Mouse (Mus musculus): ENCODE results near the gene Togaram2. TPM values are rescaled to one million over a fixed set of nuclear protein-coding genes. Genes with fewer than 3 reads are reported as not detected.

Gene Togaram2
- total RNA-seq, 2 experiments from 2014 or later = 2.3 to 6.4 TPM

DNA sequence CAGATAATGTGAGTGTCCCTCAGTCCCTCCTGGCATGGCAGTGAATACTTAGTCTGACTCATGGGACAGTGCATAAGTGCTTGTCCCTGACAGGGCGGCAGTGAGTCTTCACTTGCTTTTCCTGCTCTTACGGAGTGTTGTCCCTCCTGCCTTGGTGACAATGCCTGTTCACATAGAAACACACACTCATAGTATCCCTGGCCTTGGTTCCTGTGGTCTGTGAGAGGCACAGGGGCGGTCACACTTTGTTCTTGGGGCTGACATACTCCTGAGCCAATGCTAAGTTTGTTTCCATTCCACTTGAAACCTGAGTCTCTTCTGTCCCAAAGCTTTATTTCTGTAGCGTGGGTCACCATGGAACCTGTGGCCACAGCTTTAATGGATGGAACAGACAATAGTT, 9.3 kb downstream of the Togaram2 start:
- no peak for DNase-seq

DNA sequence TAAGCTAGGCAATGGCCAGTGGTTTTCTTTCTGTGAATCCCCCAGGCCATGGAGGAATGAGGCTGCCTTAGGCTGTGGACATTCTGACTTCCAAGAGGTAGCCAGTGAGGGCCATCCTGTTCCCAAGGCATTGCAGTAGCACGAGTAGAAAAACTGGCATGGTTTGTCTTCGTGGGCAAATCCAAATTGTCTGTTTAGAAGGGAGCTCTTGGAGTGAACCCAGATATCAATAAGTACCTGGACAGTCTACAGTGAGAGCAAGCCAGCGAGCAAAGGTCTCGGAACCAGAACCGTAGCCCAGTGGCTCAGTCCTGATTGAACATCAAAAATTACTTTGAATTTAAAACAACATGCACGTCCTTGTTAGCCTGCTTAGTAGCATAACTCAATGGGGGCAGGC, 10.2 kb downstream of the Togaram2 start:
- DNase-seq = no peak

GRCm38 (mm10) chr17:71684103-71684608, 11.1 kb downstream of the Togaram2 start:
- no peak for DNase-seq

GRCm38 (mm10) chr17:71687436-71687835, 14.4 kb downstream of the Togaram2 start:
- DNase-seq = no peak

- DNase-seq = no peak
These were observed 16.8 kb downstream of the Togaram2 start for GRCm38 (mm10) chr17:71689903-71690302.

DNA sequence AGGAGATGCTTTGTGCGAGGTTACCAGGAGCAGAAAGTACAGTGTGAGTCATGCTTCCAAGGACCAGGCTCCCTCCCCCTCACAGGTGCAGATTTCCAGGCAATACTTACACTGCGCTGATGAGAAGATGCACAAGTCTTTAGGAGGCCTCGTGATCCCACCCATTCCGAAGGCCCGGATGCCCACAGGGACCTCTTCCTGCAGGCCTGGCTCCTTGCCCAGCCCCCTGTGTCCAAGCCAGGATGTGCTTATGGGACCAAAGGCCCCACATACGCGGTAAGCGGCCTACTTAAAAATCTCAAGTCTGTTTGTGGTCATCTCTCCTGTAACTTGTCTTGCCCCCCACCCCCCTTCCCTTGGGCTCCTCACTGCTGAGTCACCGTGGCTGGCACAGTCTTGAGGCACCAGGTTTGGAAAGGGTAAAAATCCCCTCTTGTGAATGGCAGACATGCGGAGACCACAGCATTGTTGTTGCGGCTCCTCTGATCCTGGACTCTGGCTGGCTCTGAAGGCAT, 18.4 kb downstream of the Togaram2 start:
- no peak for DNase-seq

DNA sequence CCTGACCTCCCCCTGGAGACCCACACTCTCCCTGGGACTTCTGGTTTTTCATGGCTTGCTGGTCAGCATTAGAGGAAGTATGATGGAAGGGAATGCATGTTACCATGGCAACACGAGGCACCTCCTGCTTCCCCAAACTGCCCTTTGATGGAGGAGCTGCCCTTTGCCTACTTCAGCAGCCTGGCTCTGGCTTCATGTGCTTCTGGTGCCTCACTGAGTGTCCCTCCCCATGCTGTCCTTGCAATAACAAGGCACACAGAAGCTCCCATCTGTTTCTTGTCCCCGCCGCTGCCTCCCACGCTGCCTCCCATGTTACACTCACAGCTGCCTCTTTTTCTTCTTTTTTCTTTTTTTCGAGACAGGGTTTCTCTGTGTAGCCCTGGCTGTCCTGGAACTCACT, 20.3 kb downstream of the Togaram2 start:
- DNase-seq = no peak

- DNase-seq = no peak
These were observed 20.7 kb downstream of the Togaram2 start for GRCm38 (mm10) chr17:71693780-71694179.

- no peak for DNase-seq
These were observed 22.1 kb downstream of the Togaram2 start for GRCm38 (mm10) chr17:71695151-71695550.

- no peak for DNase-seq
These were observed 22.8 kb downstream of the Togaram2 start for GRCm38 (mm10) chr17:71695716-71696315.

DNA sequence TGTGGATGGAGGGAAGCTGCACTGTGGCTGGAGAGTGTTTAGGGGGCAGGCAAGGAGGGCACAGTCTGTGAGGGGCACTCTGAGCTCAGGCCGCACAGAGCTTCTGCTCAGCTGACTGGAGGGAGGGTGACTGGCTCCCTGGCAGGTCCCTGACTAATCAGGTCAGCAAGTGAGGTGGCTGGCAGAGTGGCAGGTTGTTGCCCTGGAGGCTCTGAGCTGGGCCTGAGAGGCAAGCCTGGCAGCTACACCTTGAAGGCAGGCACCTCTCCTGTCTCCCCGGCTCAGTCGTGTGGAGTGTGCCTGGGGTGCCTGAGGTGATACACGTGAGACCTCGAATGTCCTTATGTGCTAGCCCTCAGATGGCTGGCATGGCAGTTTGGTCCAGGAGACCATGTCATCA, 23.3 kb downstream of the Togaram2 start:
- DNase-seq = peak; percentile 76

GRCm38 (mm10) chr17:71697896-71698618, 25.0 kb downstream of the Togaram2 start:
- peak; percentile 80 for DNase-seq

- DNase-seq = no peak
These were observed 25.5 kb downstream of the Togaram2 start for GRCm38 (mm10) chr17:71698619-71698956.

GRCm38 (mm10) chr17:71705113-71705512, 32.1 kb downstream of the Togaram2 start:
- no peak for DNase-seq

DNA sequence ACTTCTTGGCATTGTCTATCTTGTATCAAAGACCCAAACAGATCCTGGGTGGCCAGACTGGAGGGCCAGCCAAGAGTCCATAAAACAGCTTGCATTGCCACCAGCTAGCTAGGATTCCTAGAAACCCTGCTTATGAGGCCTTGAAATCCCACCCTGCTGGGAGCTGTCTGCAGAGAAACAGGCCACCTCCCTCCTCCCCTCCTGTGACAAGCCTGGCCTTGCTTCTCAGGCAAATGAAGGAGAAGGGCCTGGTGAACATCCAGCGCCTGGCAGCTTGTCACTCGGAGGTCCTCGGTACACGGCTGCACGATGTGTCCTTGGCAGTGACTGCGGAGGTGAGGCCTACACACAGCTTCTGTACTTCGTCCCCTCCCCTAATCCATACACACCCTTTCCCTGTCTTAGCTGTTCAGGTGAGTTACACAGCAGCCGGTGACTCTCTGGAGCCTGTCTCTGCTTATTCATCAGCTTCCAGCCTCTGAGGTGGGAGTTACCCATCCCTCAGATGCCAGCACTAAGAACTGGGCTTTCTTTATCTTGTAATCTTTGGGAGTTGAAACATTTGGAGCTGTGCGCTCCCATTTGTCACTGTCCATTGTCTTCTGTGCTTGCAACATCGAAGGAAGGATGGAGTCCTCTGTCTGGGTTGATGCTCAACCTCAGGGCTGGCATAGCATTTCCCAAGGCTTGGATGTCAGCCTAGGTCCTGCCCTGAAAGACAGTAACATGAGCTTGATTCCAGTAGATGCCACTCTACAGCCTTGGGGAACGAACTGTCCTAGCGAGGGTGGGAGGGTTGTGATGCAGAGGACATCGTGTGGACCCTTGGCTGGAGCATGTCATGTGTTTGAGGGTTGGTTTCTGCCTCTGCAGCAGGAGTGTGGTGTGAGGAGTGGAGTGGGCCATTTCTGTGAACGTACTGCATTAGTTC, 32.8 kb downstream of the Togaram2 start:
- DNase-seq = peak; percentile 51

DNA sequence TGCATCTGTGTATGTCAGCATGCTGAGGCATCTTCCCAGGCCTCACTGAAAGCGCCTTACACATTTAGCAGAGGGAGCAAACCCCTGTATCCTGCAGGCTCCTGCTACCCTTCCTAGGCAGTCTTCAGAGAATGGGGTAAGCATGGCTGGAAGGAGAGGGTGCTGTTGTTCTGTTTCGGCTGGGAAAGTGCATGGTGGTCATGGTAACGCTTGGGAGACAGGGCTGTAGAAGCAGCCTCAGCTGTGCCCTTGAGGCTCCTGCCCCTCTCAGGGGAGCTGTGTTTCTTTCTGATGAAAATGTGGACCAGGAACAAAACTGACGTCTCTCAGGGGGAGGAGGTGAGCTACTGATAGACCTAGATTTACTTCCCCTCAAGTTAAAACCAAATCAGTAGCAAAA, 34.7 kb downstream of the Togaram2 start:
- DNase-seq = no peak

GRCm38 (mm10) chr17:71712279-71712678, 39.2 kb downstream of the Togaram2 start:
- no peak for DNase-seq

- no peak for DNase-seq
These were observed 42.0 kb downstream of the Togaram2 start for GRCm38 (mm10) chr17:71715034-71715433.

GRCm38 (mm10) chr17:71717881-71718625, 45.0 kb downstream of the Togaram2 start:
- peak; percentile 73 for DNase-seq

- DNase-seq = no peak
These were observed 47.4 kb downstream of the Togaram2 start for GRCm38 (mm10) chr17:71720434-71720833.

DNA sequence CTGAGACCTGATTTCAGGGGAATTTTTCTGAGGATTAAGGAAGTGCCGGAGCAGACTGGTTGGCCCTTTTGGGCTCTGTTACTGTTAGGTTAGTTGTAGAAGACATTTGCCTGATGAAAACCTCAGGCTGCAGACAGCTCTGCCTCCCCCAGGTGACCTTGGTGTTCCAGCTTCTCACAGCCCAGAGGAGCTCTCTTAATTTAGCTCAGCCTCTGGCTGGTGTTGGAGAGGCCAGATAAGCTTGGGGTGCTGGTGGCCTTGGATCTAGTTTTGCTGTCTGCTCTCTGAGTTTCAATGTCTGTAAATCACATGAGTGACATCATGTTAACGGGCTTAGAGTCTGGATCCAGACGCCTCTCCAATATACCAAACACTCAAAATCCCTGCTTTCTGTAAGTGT, 48.0 kb downstream of the Togaram2 start:
- DNase-seq = peak; percentile 20

- DNase-seq = peak; percentile 82
These were observed 57.6 kb downstream of the Togaram2 start for GRCm38 (mm10) chr17:71730655-71731054.

All from gastrocnemius, postnatal 25 days (tissue).